Mouse (Mus musculus): Measurements from ENCODE around the gene Klhl29.
A peak's percentile ranks its signal among the peaks of the same experiment; 100 is the strongest.

The Klhl29 gene

GRCm38 (mm10) chr12:5222439-5223202, 152.9 kb downstream of the Klhl29 start:
- no peak for DNase-seq (ENCODE audit: low read depth)

GRCm38 (mm10) chr12:5219913-5220575, 155.4 kb downstream of the Klhl29 start:
- DNase-seq (ENCODE audit: low read depth): no peak

GRCm38 (mm10) chr12:5215836-5216747, 159.4 kb downstream of the Klhl29 start:
- DNase-seq (ENCODE audit: low read depth): no peak

- no peak for DNase-seq (ENCODE audit: low read depth)
Observed at GRCm38 (mm10) chr12:5214266-5214665, 161.2 kb downstream of the Klhl29 start.

- DNase-seq (ENCODE audit: low read depth): peak; percentile 54
Observed at GRCm38 (mm10) chr12:5213339-5214104, 162.0 kb downstream of the Klhl29 start.

- no peak for DNase-seq (ENCODE audit: low read depth)
Observed at GRCm38 (mm10) chr12:5211884-5212283, 163.6 kb downstream of the Klhl29 start.

GRCm38 (mm10) chr12:5210786-5211185, 164.7 kb downstream of the Klhl29 start:
- no peak for DNase-seq (ENCODE audit: low read depth)

GRCm38 (mm10) chr12:5207941-5208905, 167.3 kb downstream of the Klhl29 start:
- peak; percentile 16 for DNase-seq (ENCODE audit: low read depth)

- no peak for DNase-seq (ENCODE audit: low read depth)
Observed at GRCm38 (mm10) chr12:5207172-5207571, 168.3 kb downstream of the Klhl29 start.

GRCm38 (mm10) chr12:5204071-5204840, 171.2 kb downstream of the Klhl29 start:
- DNase-seq (ENCODE audit: low read depth): peak; percentile 22

GRCm38 (mm10) chr12:5203385-5203784, 172.1 kb downstream of the Klhl29 start:
- DNase-seq (ENCODE audit: low read depth): no peak

GRCm38 (mm10) chr12:5198254-5198653, 177.2 kb downstream of the Klhl29 start:
- no peak for DNase-seq (ENCODE audit: low read depth)

- DNase-seq (ENCODE audit: low read depth): no peak
Observed at GRCm38 (mm10) chr12:5194176-5194575, 181.3 kb downstream of the Klhl29 start.

GRCm38 (mm10) chr12:5192380-5192718, 183.1 kb downstream of the Klhl29 start:
- DNase-seq (ENCODE audit: low read depth): no peak

- peak; percentile 63 for DNase-seq (ENCODE audit: low read depth)
Observed at GRCm38 (mm10) chr12:5191628-5192379, 183.7 kb downstream of the Klhl29 start.

- no peak for DNase-seq (ENCODE audit: low read depth)
Observed at GRCm38 (mm10) chr12:5191206-5191605, 184.3 kb downstream of the Klhl29 start.

GRCm38 (mm10) chr12:5189446-5190150, 185.9 kb downstream of the Klhl29 start:
- no peak for DNase-seq (ENCODE audit: low read depth)

- no peak for DNase-seq (ENCODE audit: low read depth)
Observed at GRCm38 (mm10) chr12:5188899-5189298, 186.6 kb downstream of the Klhl29 start.
